Mouse (Mus musculus): ENCODE data around the gene Ndufs8.
A peak's percentile ranks its signal among the peaks of the same experiment; 100 is the strongest.

Gene Ndufs8

GRCm38 (mm10) chr19:3930262-3931057, 17.9 kb upstream of the Ndufs8 start:
- DNase-seq: peak in 1 of 2 experiments; percentile 14

GRCm38 (mm10) chr19:3929211-3929941, 16.8 kb upstream of the Ndufs8 start, which contains the start of gene Aldh3b1:
Gene Aldh3b1 (minus strand): TSS chr19:3929808.
- peak; percentile 92 to 93 for DNase-seq

- DNase-seq: peak in 1 of 2 experiments; percentile 9
Measured at GRCm38 (mm10) chr19:3928779-3929178, 16.2 kb upstream of the Ndufs8 start.

GRCm38 (mm10) chr19:3927989-3928388, 15.4 kb upstream of the Ndufs8 start:
- DNase-seq: no peak

- DNase-seq: peak in 1 of 2 experiments; percentile 11
Measured at GRCm38 (mm10) chr19:3926685-3927084, 14.1 kb upstream of the Ndufs8 start.

GRCm38 (mm10) chr19:3926279-3926678, 13.7 kb upstream of the Ndufs8 start:
- DNase-seq: peak; percentile 60 to 66

GRCm38 (mm10) chr19:3925859-3926258, 13.3 kb upstream of the Ndufs8 start:
- DNase-seq: no peak

- no peak for DNase-seq
Measured at GRCm38 (mm10) chr19:3924868-3925267, 12.3 kb upstream of the Ndufs8 start.

- no peak for DNase-seq
Measured at GRCm38 (mm10) chr19:3924190-3924589, 11.6 kb upstream of the Ndufs8 start.

- no peak for DNase-seq
Measured at GRCm38 (mm10) chr19:3923586-3923985, 11.0 kb upstream of the Ndufs8 start.

- DNase-seq: no peak
Measured at GRCm38 (mm10) chr19:3922661-3923371, 10.2 kb upstream of the Ndufs8 start.

- DNase-seq: no peak
Measured at GRCm38 (mm10) chr19:3919928-3920327, 7.4 kb upstream of the Ndufs8 start.

- no peak for DNase-seq
Measured at GRCm38 (mm10) chr19:3916727-3917126, 4.2 kb upstream of the Ndufs8 start.

- no peak for DNase-seq
Measured at GRCm38 (mm10) chr19:3914535-3914934, 2.0 kb upstream of the Ndufs8 start.

- DNase-seq: no peak
Measured at GRCm38 (mm10) chr19:3913692-3914091, 1.1 kb upstream of the Ndufs8 start.

GRCm38 (mm10) chr19:3910206-3910605, 2.4 kb downstream of the Ndufs8 start:
- no peak for DNase-seq

GRCm38 (mm10) chr19:3907876-3908660, 4.5 kb downstream of the Ndufs8 start:
- no peak for DNase-seq

GRCm38 (mm10) chr19:3906795-3907786, 5.5 kb downstream of the Ndufs8 start, which contains the start of gene Tcirg1:
Gene Tcirg1 (minus strand): TSS chr19:3907133.
- peak; percentile 50 to 71 for DNase-seq

GRCm38 (mm10) chr19:3906326-3906725, 6.2 kb downstream of the Ndufs8 start:
- DNase-seq: no peak

- no peak for DNase-seq
Measured at GRCm38 (mm10) chr19:3905261-3905969, 7.2 kb downstream of the Ndufs8 start.

- no peak for DNase-seq
Measured at GRCm38 (mm10) chr19:3904363-3904675, 8.3 kb downstream of the Ndufs8 start.

Measured in cerebellum, postnatal 25 days (tissue).